Mouse (Mus musculus): ENCODE measurements around the gene Fuk.

DNA sequence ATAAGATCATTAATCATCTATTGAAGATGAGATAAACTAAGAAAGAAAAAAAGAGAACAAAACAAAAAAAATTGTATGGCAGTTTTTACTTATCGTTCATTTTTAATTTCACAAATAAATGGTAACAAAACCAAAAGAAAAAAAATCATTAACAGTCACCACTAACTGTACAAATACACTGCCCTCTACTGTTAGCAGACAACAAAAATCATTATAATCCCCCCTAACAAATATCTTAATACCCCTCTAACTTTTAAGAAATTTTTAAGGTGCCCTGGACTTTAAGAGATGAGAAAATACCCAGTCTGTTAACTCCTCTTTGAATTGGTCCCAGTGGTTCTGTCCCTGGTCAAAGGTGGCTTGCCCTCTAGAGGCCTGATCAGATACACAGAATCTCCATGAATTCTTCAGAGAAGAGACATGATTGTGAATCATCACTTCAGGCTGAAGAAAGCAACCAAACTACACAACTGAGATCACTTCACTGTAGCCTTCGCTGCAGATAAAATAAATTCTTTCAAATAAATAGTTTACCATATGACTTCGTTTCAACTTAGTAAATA, 60.2 kb downstream of the Fuk start:
- TF ChIP-seq MAFK (IDR thresholded peaks at IDR 0.05; ENCODE audit: insufficient read depth, low read depth, low read length) = no peak
- TF ChIP-seq ZNF384 (IDR thresholded peaks at IDR 0.05; ENCODE audit: low read depth, low read length) = no peak
- no peak for TF ChIP-seq CHD2 (IDR thresholded peaks at IDR 0.05; ENCODE audit: low read depth, low read length)
